Mouse (Mus musculus) testis, postnatal 10 days (tissue): ENCODE data around the gene Kansl1l.

Source experiments
- DNase-seq: peaks from one replicate; pipeline ENCODE4 v3.0.0; 2021; ENCODE audit warnings: low spot score

The Kansl1l gene

DNA sequence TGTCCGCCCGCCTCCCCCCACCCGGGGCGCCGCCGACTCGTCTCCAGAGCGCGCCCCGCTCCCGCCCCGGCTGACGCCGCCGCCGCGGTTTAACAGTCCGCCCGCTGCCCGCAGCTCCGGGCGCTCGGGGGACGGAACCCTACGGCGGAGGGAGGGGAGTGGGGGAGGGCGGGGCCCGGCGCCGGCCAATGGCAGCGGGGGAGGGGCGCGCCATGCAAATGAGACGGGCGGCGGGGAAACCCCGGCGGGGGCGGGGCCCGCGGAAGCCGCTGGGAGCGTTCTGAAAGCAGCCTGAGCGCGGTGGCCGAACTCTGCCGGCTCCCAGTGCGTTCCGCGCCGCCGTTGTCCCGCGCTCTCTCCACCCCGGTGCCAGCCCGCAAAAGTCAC lies at the start of gene Kansl1l:
Gene Kansl1l (minus strand): TSS at position 110 of the 387 bp plus-strand sequence.
- peak; percentile 98 for DNase-seq

DNA sequence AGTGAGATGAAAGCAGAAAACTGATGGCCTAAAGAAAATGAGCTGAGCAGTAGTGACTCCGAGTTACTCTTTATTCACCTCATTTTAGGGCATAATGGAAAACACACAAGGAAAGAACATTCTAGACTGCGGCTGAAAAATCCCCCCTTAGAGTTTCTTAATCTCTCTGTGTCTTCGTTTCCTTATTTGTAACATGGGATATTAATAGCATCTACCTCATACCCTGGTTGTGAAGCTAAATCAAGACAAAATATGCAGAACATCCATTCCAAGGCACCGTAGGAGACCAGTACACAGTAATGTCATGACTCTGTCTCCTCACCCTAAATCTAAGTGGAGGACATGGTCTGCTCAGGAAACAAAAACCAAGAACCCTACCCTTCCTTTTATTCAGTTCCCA lies 48.3 kb upstream of the Kansl1l start:
- DNase-seq = no peak

DNA sequence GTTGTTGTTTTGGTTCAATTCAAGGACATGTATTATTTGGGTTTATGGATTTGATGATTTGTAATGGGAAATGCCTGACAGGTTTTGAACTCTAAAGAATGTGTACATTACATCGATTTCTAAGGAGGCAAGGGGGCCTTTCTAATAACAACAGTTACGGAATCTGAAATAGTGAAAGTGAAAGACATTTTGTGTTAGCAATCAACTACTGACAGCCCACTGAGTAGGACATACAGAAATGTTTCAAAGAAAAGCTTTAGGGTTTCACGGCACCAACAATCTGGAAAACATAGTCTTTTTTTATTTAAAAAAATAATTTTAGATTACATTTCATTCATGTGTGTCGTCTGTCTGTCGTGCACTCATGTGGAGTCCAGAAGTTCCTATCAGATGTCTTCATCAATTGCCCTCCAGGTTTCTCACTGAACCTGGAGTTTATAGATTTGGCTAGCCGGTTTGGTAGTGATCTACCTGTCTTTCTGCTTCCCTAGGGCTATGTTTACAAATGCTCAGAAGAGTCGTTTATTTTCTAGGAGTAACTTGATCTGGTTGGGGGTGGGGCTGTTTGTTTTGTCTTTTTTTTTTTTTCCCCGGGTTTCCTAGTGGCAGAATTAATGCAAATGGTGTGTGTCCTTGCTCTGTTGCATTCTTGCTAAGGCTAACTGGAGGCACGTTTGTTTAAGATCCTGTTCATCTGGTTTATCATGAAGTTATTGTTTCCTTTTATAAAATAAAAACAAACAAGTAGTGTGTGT lies 46.6 kb upstream of the Kansl1l start:
- DNase-seq = no peak

DNA sequence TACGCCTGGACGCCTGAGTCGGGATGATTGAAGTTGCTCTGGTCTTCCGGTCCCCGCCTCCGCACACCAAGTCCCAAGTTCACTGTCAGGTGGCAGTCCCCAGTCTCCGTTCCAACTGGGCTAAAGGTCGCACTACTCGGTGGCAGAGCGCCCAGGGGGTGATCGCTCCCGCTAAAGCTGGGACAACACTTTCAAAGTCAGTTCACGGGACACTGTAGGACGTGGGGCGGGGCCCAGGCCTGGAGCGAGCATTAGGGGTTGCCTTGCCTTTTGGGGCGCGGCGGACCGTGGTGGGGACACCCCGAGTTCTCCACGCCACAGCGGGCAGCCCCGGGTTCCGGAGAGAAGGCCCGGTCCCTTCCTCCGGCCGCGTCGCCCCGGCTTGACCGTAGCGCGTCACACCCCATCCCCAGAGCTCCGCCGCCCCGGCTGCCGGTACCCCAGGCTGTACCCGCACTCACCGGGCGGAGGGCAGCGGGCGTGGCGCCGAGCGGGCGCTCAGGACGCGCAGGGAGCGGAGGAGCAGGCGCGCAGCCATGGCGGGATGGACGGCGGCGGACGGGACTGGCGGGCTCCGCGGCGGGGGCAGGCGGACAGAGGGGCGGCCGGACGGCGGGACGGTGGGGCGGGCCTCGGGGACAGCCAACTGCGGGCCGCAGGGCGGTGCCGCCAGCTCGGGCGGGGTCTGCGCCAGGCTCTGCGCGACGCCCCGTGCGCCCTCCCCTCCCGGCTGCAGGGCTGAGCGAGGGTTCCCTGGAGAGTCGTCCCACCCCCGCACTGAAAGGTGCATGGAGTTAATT lies 45.5 kb upstream of the Kansl1l start, which contains the start of gene Acadl:
Gene Acadl (minus strand): TSS at position 566 of the 800 bp plus-strand sequence.
- peak; percentile 86 for DNase-seq

DNA sequence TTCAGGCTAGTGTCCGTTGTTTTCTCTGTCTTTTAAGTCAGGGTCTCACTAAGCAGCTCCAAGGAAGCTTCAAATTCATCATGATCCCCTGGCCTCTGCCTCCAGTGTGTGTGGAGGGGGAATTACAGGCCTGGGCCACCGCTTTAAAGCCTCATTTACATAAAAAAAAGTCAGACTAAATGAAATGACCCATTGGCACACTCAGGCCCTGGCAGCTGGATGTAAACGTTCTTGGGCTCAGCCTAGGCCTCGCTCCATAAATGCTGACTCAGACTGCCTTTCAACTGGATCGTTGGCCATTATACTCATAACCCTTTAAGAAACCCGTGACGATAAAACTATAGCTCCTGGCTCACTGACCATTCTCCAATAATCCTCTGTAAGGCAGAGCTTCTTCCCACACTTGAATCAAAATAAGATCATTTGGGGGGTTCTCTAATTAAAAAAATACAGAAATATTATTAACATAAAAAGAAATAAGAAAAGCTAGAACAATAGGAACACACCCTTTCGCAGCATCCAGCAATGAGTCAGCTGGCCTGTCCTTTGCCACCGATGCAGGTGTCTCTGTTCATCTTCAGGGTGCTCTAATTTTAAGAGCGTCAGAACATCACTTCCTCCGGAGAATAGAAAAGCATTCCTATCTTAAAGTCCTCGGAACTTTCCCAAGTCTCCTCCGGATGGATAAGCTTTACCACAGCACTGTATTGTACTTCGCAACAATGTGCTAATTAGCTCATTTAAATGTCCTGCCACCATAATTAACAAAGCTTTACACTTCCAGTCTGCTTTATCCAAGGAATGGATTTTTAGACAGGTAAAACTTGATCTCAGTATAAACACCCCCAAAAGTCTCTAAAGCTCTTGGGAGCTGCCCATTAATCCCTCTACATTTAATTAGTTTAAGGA lies 44.7 kb upstream of the Kansl1l start:
- no peak for DNase-seq

DNA sequence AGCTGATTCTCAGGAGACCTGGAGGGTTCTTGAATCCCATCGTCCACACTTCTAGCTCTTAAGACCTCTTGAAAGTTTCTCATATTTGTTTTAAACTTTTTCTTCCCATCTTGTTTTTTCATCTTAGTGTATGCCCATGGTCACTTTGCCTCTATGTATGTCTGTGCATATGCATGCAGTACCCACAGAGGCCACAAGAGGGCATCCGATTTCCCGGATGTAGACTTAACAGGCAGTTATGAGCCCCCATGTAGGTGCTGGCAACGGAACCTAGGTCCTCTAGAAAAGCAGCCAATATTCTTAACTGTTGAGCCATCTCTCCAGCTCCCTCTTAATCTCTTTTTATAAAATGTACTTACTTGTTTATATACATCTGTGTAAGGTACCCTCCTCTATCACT lies 30.1 kb upstream of the Kansl1l start:
- DNase-seq = peak; percentile 66

DNA sequence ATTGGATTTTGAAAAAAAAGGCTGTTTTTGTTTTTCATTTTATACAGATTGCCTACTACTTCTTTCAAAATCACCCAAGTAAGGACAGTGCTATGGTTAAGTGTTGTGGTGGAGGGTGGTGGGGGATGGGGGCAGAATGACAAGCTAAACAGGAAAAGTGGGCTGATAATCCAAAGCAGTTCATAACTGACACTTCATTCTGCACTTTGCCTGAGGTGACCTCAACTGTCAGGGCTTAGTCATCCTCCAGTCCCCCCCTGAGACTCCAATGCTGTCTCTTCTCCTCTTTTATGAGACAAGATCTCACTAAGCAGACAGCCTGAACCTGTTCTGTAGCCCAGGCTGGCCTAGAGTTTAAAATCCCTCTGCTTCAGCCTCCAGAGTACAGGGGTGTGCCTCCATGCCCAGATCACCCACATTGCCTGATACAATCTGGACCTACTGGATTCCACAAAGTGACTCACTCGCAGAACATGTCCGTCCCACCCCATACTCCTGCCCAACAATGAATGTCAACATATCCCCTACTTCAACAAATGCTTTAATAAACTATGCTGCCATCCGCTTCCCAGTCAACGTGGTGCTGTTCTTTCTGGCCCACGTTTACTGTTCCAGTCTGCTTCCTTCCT lies 28.4 kb upstream of the Kansl1l start:
- DNase-seq = no peak

DNA sequence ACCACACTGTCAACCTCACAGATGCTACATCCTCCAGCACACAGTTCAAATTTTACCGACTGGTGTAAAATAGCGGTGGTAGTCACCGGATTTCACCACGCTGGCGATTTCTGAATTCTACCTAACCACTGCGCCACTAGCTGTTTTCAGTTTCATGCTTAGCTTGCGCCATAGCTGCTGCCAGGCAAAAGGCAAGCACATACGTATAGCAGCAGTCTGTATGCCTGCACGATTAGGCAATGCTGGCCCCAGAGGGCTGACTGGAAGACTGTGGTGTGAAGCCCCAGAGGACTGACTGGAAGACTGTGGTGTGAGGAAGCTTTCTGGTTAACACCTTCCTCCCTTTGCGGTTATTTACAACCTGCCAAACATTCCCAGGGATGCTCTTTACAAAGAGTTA lies 24.6 kb upstream of the Kansl1l start:
- no peak for DNase-seq

DNA sequence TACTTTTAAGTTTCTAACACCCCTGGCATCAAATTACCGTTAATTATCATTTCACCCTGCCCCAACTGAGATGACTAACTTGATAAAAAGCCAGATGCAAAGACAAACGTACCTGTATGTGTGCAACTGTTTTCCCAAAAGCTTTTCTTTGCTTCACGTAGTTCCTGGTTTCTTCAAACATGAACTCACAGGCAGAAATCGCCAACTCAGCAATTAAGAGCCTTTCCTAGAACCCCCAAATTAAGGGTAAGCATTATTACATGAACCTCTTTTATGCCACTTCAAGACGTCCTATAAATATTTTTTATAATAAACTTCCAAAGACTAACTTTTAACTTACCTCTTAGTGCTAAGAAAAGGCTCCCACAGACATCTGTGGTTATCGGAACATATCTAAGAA lies 24.1 kb upstream of the Kansl1l start:
- DNase-seq = no peak

DNA sequence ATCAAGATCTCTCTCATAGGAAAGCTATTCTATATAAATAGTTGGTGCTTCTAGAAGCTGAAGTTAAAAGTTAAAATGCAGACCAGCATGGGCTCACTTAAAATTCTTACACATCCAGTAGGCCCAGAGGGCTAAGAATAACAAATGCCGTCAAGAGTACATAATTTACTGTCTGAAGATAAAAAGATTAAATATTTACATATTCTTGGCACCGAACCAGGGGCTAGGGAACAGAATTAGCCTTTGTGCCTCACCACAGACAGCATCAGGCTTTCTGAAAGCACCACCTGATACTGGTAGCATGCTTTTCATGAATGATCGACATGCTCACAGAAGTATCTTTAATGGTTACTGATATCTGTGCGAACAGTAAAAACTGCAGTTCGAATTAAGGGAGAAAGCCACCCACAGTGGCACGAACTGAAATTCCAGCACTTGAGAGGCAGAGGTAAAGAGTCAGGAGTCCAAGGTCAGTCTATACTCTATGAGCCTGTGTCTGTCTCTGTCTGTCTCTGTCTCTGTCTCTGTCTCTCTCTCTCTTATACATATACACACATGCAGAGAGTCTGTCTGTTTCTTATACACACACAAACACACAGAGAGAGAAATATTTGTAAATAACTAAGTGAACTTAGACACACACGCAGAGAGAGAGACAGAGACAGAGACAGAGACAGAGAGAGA lies 22.5 kb upstream of the Kansl1l start:
- DNase-seq = no peak

DNA sequence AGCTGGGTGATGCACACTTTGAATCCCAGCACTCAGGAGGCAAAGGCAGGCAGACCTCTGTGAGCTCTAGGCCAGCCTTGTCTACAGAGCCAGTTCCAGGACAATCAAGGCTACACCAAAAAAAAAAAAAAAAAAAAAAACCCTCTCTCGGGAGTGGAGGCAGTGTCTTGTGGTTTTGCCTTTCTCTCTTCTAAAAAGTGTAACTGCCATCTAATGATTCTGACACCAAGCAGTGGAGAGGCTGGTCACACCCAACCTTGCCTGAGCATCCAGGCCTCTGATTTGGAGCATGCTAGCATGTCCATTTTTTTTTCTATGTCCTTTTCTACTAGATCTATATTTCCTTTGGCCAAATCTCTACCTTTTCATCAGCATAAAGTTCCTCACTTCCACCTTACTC lies 21.8 kb upstream of the Kansl1l start:
- DNase-seq = no peak

DNA sequence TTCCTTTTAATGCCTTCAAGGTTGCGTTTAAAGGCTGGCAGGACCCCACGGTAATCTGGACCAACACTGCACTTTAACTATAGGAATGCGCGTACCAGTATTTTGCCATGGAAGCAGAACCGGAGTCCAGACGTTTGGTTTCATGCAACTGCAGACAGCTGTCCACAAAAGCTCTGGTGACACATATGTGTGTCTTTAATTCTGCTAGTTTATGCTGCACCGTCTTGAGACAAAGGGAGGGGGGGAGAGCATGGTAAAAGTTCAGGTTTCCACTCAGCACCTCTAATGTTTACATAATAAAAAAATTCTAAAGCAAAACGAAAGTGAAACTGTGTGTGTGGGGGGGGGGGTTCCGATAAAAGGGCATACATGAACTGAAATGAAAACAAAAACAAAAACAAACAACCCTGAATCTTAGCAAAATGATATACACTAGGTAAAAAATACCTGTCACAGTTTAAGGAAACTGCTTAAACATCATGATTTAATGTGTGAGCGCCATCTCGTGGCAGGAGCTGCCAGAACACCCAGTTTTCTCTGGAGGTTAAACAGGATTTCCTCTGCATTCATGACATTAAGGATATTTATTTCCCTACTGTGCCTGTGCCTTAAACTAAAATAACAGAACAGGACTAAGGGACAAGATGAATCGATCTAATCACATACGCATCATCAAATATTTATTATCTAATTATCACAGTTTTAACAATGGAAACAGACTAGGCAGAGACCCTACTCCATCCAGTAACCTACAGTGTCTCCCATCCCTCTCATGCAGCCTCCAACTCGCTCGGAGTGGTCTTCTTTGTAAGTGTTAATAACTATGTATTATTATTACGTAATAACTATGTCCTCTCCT lies 21.1 kb upstream of the Kansl1l start:
- DNase-seq = peak; percentile 91

DNA sequence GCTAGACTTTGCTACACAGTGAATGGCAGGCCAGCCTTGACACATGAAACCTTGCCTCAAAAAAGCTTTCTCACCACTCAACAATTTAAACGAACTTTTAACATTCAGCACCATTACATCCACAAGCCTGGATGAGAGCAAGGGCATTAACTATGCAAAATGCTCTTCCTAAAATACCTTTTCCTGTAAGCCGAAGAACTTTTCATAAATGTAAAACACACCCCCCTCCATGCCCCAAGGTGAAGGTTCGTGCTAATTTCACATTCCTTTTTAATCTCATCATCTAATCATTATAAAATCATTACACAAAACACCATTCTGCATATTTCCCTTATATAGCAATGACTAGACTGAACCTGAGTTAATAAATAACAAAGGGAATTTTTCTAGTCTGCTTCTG lies 19.8 kb upstream of the Kansl1l start:
- DNase-seq = no peak

DNA sequence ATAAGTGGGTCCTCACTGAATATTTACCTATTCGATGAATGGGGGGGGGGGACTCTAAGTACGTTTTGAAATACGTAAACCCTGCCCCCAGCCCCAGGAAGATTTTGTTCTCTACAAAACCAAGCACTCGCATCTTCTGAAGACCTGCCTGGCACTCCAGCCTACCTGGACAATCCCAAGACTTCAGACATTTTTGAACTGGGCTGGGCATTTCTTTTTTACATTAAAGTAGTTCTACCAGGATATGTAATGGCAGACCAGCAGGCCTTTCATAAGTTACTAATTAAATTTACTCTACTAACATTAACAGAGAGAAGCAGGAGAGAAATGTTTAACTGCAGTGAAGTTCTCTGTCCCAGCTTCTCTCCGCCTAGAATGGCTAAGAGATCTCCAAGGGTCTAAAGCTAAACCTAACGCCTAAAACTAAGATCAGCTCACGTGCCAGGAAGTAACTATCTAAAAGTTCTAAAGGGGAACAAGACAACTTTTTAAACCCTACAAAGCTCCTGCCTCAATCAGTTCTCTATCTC lies 15.3 kb upstream of the Kansl1l start:
- DNase-seq = no peak

DNA sequence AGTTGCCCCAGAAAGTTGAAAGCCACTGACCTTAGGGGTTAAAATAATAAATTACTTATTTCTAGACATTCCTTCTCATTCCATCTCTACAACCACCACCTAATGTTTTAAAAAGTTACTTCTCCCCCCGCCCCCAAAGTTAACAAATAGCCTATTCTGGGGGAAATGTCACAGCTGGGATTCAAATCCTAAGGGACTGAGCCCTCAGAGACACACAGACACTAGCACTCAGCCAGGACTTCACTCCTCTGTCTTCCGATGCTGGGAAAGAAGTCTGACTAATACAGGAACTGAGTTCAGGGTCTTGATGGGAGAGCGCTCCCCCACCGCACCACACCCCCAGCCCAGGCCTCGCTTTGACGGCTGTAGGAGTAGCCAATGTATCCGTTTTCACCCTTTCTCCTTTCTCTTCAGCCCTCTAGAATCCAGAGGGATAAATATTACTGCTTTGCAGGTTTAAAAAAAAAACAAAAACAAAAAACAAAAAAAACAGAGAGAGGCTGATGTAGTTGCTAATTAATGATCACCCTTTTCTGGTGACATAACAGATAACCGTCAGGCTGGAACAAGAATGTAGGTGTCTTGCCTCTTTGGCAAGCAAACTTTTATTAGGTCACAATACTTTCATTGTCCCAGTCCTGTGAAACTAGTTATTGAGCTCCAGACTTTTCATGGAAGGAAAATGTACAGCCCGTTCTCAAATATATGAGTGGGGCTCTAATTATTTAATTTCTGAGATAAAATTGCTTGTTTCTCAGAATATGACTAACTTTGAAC lies 14.7 kb upstream of the Kansl1l start:
- no peak for DNase-seq

DNA sequence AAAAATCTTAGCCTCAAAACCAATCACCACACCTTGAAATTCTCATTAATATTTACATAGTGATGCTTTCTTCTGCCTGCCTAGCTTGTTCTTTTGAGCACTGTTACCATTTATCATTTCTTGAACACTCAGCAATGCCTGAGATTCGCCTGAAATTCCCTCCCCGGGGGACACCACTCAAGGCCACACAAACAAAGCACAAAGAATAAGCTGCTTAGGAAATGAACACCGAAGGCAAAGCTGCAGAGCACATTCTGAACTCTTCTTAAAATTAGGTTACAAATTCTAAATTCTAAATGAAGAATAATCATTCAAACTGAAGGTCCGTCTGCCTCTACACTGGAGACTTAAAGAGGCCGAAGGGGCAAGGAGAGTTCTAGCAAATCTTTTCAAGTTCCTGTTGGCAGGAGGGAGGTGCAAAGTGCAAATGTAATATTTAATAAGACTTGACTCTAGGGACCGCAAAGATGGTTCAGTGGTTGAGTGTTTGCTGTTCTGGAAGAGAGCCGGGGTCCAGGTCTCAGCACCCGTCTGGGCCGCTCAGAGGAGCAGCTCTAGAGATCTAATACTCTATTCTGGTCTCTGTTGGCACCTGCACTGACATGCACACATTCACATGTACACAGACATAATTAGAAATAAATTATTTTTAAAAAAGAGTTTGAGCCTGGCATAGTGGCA lies 12.2 kb upstream of the Kansl1l start:
- DNase-seq = peak; percentile 53

DNA sequence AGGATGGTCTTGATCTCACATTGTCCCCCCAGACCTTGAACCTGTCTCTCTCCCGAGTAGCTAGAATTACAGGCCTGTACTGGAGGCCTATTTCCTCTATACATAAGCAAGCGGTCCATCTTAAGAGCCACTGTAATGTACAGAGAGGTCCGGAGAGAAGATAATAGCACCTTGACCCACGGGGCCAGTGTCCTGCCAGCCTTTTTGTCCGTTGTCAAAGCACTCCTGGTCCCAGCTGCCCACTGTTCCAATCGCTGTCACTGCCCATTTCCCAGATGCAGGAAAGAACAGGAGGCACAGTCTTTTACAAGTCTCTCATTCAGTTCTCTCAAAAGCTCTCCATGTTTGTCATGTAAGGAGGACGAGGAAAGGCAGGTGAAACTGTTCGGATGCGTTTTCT lies 4.6 kb upstream of the Kansl1l start:
- DNase-seq = no peak

DNA sequence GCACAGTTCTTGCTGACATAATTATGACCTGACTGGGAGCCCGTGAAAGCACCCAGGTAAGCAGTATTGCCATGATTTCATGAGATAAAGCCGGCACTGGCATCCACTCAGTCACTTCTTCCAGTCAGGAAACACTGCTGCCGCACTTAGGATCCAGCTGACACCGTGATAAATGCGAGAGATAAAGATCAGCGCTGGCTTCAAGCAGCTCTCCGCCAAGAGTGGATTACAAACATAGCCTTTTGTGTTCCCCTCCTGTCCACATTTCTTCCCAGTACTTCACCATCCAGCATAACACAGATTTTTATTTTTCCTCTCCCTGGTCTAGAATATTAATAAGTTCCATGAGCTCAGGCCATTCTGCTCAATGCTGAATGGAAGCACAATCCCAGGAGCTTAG lies 2.9 kb upstream of the Kansl1l start:
- no peak for DNase-seq

DNA sequence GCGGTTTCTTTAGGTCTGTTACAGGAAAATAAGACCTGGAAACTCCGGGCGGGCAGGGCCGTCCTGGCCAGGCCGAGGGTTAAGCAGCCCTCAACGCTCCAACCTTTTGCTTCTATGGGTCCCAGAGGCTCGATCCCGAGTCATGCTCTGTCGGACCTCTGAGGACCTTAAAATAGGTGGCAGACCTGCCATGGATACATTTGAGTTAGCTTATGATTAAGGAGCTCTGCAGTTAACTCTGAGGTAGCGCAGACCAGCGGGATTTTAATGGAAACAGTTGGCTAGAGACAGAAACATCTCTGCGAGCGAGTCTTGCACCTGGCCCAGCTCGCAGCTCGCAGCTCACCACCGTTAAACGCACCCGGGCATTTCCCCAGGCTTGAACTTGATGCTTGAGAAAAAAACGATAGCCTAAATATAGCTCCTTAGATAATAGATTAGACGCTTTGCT lies 528 bp upstream of the Kansl1l start:
- DNase-seq = no peak
